Mouse (Mus musculus) hindbrain, embryonic 14.5 days (tissue): ENCODE results near the gene Fgfr2. TPM values are rescaled to one million over a fixed set of nuclear protein-coding genes. Genes with fewer than 3 reads are reported as not detected.

ENCODE experiments used
- ATAC-seq: fragments of 200-750 bp; cut with Nextera tagmentation; 2 replicates; pipeline ENCODE4 v1.8.0; 2017; ENCODE audit warnings: moderate number of reproducible peaks, mild to moderate bottlenecking, moderate TSS enrichment, moderate library complexity; ENCODE audit not compliant: low FRiP score
- DNase-seq: peaks from one replicate; pipeline ENCODE4 v3.0.0-alpha.2; 2015; ENCODE audit warnings: low spot score
- H3K27ac ChIP-seq: fragments of 300-500 bp; sonication (generic); 2 replicates; pipeline ENCODE4 v1.5.1; 2014; ENCODE audit warnings: mild to moderate bottlenecking, moderate library complexity
- H3K27me3 ChIP-seq: fragments of 300-500 bp; sonication (generic); 2 replicates; pipeline ENCODE4 v1.6.1; 2014; ENCODE audit warnings: mild to moderate bottlenecking, low read length, mixed read lengths; ENCODE audit not compliant: control insufficient read depth, insufficient read depth
- H3K36me3 ChIP-seq: fragments of 300-500 bp; sonication (generic); replicated peaks from 2 replicates; pipeline ENCODE4 v1.6.1; 2014; ENCODE audit not compliant: control insufficient read depth, insufficient read depth
- H3K4me1 ChIP-seq: fragments of 300-500 bp; sonication (generic); replicated peaks from 2 replicates; pipeline ENCODE4 v1.6.1; 2014; ENCODE audit warnings: antibody characterized with exemption, low read length, mixed read lengths; ENCODE audit not compliant: control insufficient read depth, insufficient read depth
- H3K4me2 ChIP-seq: fragments of 300-500 bp; sonication (generic); replicated peaks from 2 replicates; pipeline ENCODE4 v1.6.1; 2014; ENCODE audit warnings: mild to moderate bottlenecking, moderate library complexity
- H3K4me3 ChIP-seq: fragments of 300-500 bp; sonication (generic); replicated peaks from 2 replicates; pipeline ENCODE4 v1.5.1; 2014; ENCODE audit warnings: mild to moderate bottlenecking, low read length
- H3K9ac ChIP-seq: fragments of 300-500 bp; sonication (generic); 2 replicates; pipeline ENCODE4 v1.6.1; 2014
- H3K9me3 ChIP-seq: fragments of 300-500 bp; sonication (generic); 2 replicates; pipeline ENCODE4 v1.6.1; 2016; ENCODE audit warnings: low read length; ENCODE audit not compliant: control insufficient read depth
- WGBS: fragments of 180-500 bp; shearing (Covaris S2); extraction: QIAGEN DNeasy Blood & Tissue Kit; methylation state at CpG from one replicate; pipeline ENCODE4 v1.1.7; 2014; 5-methylcytosine and 5-hydroxymethylcytosine counted together
- polyA plus RNA-seq: library from polyadenylated mRNA; unstranded; fragments of >200 nt; fragmentation: Nextera tagmentation; extraction: Ambion mirVana; gene quantifications from 2 replicates; pipeline ENCODE4 v1.2.1, GENCODE M21; 2014

Fgfr2 gene
- polyA plus RNA-seq, 1 experiment from 2014 or later: 43.5 TPM

- H3K9ac ChIP-seq: no peak overlapping the region
- H3K4me2 ChIP-seq: no peak overlapping the region
- H3K27me3 ChIP-seq: no peaks in the 10 kb centered on the region
- H3K36me3 ChIP-seq: peaks cover 13% of the 10 kb centered on the region
- no peak for ATAC-seq
- H3K4me1 ChIP-seq: peaks cover 36% of the 10 kb centered on the region
- no peak overlapping the region for H3K4me3 ChIP-seq
- H3K9me3 ChIP-seq: no peaks in the 10 kb centered on the region
- no peak overlapping the region for H3K27ac ChIP-seq
- WGBS: 86% methylated on average over 1 of the region's 1 CpGs
- DNase-seq: no peak
These were observed 44.2 kb downstream of the Fgfr2 start for GRCm38 (mm10) chr7:133078929-133079328.

- no peak for DNase-seq
- H3K9ac ChIP-seq: 0 out of 2 replicates have a peak overlapping the region, but pooled peaks have one; percentile 11
- no peak overlapping the region for H3K4me3 ChIP-seq
- peak; percentile 31; the same call in 1 of the 2 replicates for ATAC-seq
- peaks cover 56% of the 10 kb centered on the region for H3K4me1 ChIP-seq
- no peaks in the 10 kb centered on the region for H3K27me3 ChIP-seq
- H3K36me3 ChIP-seq: peaks cover 15% of the 10 kb centered on the region; the same call in 1 of the 2 replicates
- 21% methylated on average over 10 of the region's 10 CpGs for WGBS
- no peaks in the 10 kb centered on the region for H3K9me3 ChIP-seq
- peak overlapping the region; percentile 51 for H3K27ac ChIP-seq
- no peak overlapping the region for H3K4me2 ChIP-seq
These were observed 48.6 kb downstream of the Fgfr2 start for GRCm38 (mm10) chr7:133074462-133075133.

- no peak overlapping the region; the same call in 1 of the 2 replicates for H3K9ac ChIP-seq
- ATAC-seq: no peak
- H3K27me3 ChIP-seq: no peaks in the 10 kb centered on the region
- H3K4me2 ChIP-seq: no peak overlapping the region
- H3K4me3 ChIP-seq: no peak overlapping the region
- H3K36me3 ChIP-seq: peaks cover 12% of the 10 kb centered on the region; the same call in 1 of the 2 replicates
- H3K27ac ChIP-seq: peak overlapping the region; percentile 45; the same call in 1 of the 2 replicates
- WGBS: 26% methylated on average over 9 of the region's 9 CpGs
- DNase-seq: no peak
- peaks cover 69% of the 10 kb centered on the region for H3K4me1 ChIP-seq
- H3K9me3 ChIP-seq: no peaks in the 10 kb centered on the region
These were observed 50.0 kb downstream of the Fgfr2 start for GRCm38 (mm10) chr7:133073147-133073651.

- no peaks in the 10 kb centered on the region for H3K9me3 ChIP-seq
- peaks cover 12% of the 10 kb centered on the region; the same call in 1 of the 2 replicates for H3K36me3 ChIP-seq
- H3K27ac ChIP-seq: peak overlapping the region; percentile 49; the same call in 1 of the 2 replicates
- DNase-seq: no peak
- peaks cover 76% of the 10 kb centered on the region for H3K4me1 ChIP-seq
- H3K4me3 ChIP-seq: no peak overlapping the region
- H3K4me2 ChIP-seq: no peak overlapping the region
- WGBS: 30% methylated on average over 4 of the region's 4 CpGs
- no peak for ATAC-seq
- no peaks in the 10 kb centered on the region for H3K27me3 ChIP-seq
- H3K9ac ChIP-seq: no peak overlapping the region
These were observed 50.6 kb downstream of the Fgfr2 start for GRCm38 (mm10) chr7:133072535-133072934.

- no peak overlapping the region for H3K4me2 ChIP-seq
- H3K4me1 ChIP-seq: peaks cover 65% of the 10 kb centered on the region
- H3K9ac ChIP-seq: no peak overlapping the region
- DNase-seq: no peak
- no peaks in the 10 kb centered on the region for H3K9me3 ChIP-seq
- H3K27me3 ChIP-seq: no peaks in the 10 kb centered on the region
- 27% methylated on average over 7 of the region's 7 CpGs for WGBS
- H3K4me3 ChIP-seq: no peak overlapping the region
- ATAC-seq: 0 out of 2 replicates have a peak, but pooled peaks have one; percentile 16
- H3K27ac ChIP-seq: peak overlapping the region; percentile 6; the same call in 1 of the 2 replicates
- H3K36me3 ChIP-seq: peaks cover 12% of the 10 kb centered on the region
These were observed 55.8 kb downstream of the Fgfr2 start for GRCm38 (mm10) chr7:133067321-133067841.

GRCm38 (mm10) chr7:133066776-133067175 is 56.4 kb downstream of the Fgfr2 start:
- Histone ChIP-seq H3K9me3 (no peaks in the 10 kb centered on the region), H3K36me3 (peaks cover 12% of the 10 kb centered on the region), H3K4me2 (no peak overlapping the region), H3K4me3 (no peak overlapping the region), H3K4me1 (peaks cover 59% of the 10 kb centered on the region), H3K27me3 (no peaks in the 10 kb centered on the region), H3K9ac (no peak overlapping the region), H3K27ac (peak overlapping the region; percentile 56; the same call in 1 of the 2 replicates)
- DNase-seq (peak; percentile 66), ATAC-seq (0 out of 2 replicates have a peak, but pooled peaks have one; percentile 64)
- 26% methylated on average over 6 of the region's 6 CpGs for WGBS

- Histone ChIP-seq H3K27me3 (no peaks in the 10 kb centered on the region), H3K9me3 (no peaks in the 10 kb centered on the region), H3K4me2 (no peak overlapping the region), H3K27ac (no peak overlapping the region), H3K36me3 (peaks cover under 1% of the 10 kb centered on the region; the same call in 1 of the 2 replicates), H3K4me3 (no peak overlapping the region), H3K4me1 (peaks cover 29% of the 10 kb centered on the region), H3K9ac (no peak overlapping the region)
- WGBS: 91% methylated on average over 3 of the region's 3 CpGs
- DNase-seq (no peak), ATAC-seq (no peak)
These were observed 61.1 kb downstream of the Fgfr2 start for GRCm38 (mm10) chr7:133062055-133062454.

- WGBS: 90% methylated on average over 6 of the region's 6 CpGs
- Histone ChIP-seq H3K36me3 (0 out of 2 replicates have a peak, but pooled peaks cover 4% of the 10 kb centered on the region), H3K4me1 (peaks cover 16% of the 10 kb centered on the region; the same call in 1 of the 2 replicates), H3K4me2 (no peak overlapping the region), H3K9me3 (no peaks in the 10 kb centered on the region), H3K27me3 (no peaks in the 10 kb centered on the region), H3K9ac (no peak overlapping the region), H3K27ac (peak overlapping the region; percentile 44; the same call in 1 of the 2 replicates), H3K4me3 (no peak overlapping the region)
- DNase-seq (no peak), ATAC-seq (no peak)
These were observed 63.0 kb downstream of the Fgfr2 start for GRCm38 (mm10) chr7:133060170-133060569.

GRCm38 (mm10) chr7:133059517-133060104 is 63.5 kb downstream of the Fgfr2 start:
- ATAC-seq (no peak), DNase-seq (no peak)
- H3K36me3 ChIP-seq: 0 out of 2 replicates have a peak, but pooled peaks cover 4% of the 10 kb centered on the region

More at GRCm38 (mm10) chr7:133059517-133060104, 63.5 kb downstream of the Fgfr2 start:
- H3K4me3 ChIP-seq: no peak overlapping the region
- WGBS: 60% methylated on average over 9 of the region's 9 CpGs
- no peak overlapping the region for H3K9ac ChIP-seq
- H3K27me3 ChIP-seq: no peaks in the 10 kb centered on the region
- H3K4me1 ChIP-seq: peaks cover 16% of the 10 kb centered on the region; the same call in 1 of the 2 replicates
- H3K9me3 ChIP-seq: no peaks in the 10 kb centered on the region
- peak overlapping the region; percentile 44 for H3K27ac ChIP-seq
- no peak overlapping the region for H3K4me2 ChIP-seq
